Mouse (Mus musculus): ENCODE results near the gene Itga11. TPM values are rescaled to one million over a fixed set of nuclear protein-coding genes. Genes with fewer than 3 reads are reported as not detected.
"Not testable (repeated sequence)": the region's sequence is repeated elsewhere in the genome, so short reads cannot be mapped to it uniquely, and the experiment has no call there.

The Itga11 gene
- polyA plus RNA-seq, 1 experiment from 2014 or later: 2.8 TPM

DNA sequence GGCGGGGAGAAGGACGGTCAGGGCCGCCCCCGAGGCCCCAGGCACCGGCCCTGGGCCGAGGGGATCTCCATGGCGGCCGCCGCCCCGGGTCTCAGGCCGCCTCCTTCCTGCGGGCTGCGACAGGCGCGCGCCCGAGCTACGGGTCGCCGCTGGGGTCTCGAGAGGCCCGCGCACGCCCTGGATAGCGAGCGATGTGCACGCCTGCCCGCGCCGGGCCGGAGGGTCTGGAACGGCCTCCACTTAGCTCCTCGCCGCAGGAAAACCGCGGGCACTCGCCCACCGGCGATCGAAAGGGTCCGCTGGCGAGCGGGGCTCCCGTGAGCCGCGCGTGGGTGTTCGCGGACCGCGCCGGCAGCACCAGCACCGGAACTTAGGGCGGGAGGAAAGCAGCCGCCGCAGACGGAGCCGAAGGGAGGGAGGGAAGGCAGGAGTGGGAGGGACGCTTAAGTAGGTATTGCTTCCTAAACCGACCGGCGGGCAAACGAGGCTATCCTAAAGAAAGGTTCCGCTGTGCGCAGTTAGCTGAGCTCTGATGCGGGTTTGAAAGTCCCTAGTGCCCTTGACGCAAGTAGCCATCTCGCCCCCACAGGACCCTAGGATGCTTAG is 134.0 kb downstream of the Itga11 start, which contains the start of gene Fem1b:
Gene Fem1b, minus strand, starts transcription at position 419 of the 606 bp plus-strand sequence.
- peak within 1 kb of the TSS; percentile 77 for H3K4me2 ChIP-seq (ENCODE audit: low read depth, low read length, severe bottlenecking)
- ATAC-seq (replicated peaks; ENCODE audit: low FRiP score) (peak; percentile 95), DNase-seq (ENCODE audit: low spot score) (peak; percentile 93)
- peak within 1 kb of the TSS; percentile 96 for H3K27ac ChIP-seq (ENCODE audit: low read depth, low read length)
- WGBS: under 1% methylated on average over 66 of the region's 68 CpGs
- H3K36me3 ChIP-seq (ENCODE audit: control insufficient read depth, insufficient read depth, low read length): no peaks in the 10 kb centered on the region
- H3K27me3 ChIP-seq (ENCODE audit: control insufficient read depth, insufficient read depth, low read length): no peaks in the 10 kb centered on the region
- peak within 1 kb of the TSS; percentile 98 for H3K4me3 ChIP-seq (ENCODE audit: low read depth, low read length)
- peaks cover 8% of the 10 kb centered on the region for H3K4me1 ChIP-seq (replicated peaks; ENCODE audit: control insufficient read depth, insufficient read depth, low read length)
- no peaks in the 10 kb centered on the region for H3K9me3 ChIP-seq (ENCODE audit: control insufficient read depth, low read length)
- H3K9ac ChIP-seq (ENCODE audit: low read length): peak within 1 kb of the TSS; percentile 96

GRCm38 (mm10) chr9:62812216-62813049 is 134.8 kb downstream of the Itga11 start:
- peaks cover 8% of the 10 kb centered on the region for H3K4me1 ChIP-seq (replicated peaks; ENCODE audit: control insufficient read depth, insufficient read depth, low read length)
- no peaks in the 10 kb centered on the region for H3K27me3 ChIP-seq (ENCODE audit: control insufficient read depth, insufficient read depth, low read length)
- H3K9me3 ChIP-seq (ENCODE audit: control insufficient read depth, low read length): no peaks in the 10 kb centered on the region
- peak overlapping the region; percentile 77 for H3K4me2 ChIP-seq (ENCODE audit: low read depth, low read length, severe bottlenecking)
- DNase-seq (ENCODE audit: low spot score): no peak
- ATAC-seq (replicated peaks; ENCODE audit: low FRiP score): peak; percentile 20; the same call in 1 of the 2 replicates
- H3K9ac ChIP-seq (ENCODE audit: low read length): peak overlapping the region; percentile 96
- no peaks in the 10 kb centered on the region for H3K36me3 ChIP-seq (ENCODE audit: control insufficient read depth, insufficient read depth, low read length)
- H3K4me3 ChIP-seq (ENCODE audit: low read depth, low read length): peak overlapping the region; percentile 98
- WGBS: 10% methylated on average over 14 of the region's 14 CpGs
- peak overlapping the region; percentile 96 for H3K27ac ChIP-seq (ENCODE audit: low read depth, low read length)

- no peak for DNase-seq (ENCODE audit: low spot score)
- no peak for ATAC-seq (replicated peaks; ENCODE audit: low FRiP score)
- H3K9ac ChIP-seq (ENCODE audit: low read length): no peak overlapping the region
- no peak overlapping the region for H3K4me2 ChIP-seq (ENCODE audit: low read depth, low read length, severe bottlenecking)
- no peaks in the 10 kb centered on the region for H3K36me3 ChIP-seq (ENCODE audit: control insufficient read depth, insufficient read depth, low read length)
- H3K4me1 ChIP-seq (replicated peaks; ENCODE audit: control insufficient read depth, insufficient read depth, low read length): no peaks in the 10 kb centered on the region; the same call in 1 of the 2 replicates
- H3K9me3 ChIP-seq (ENCODE audit: control insufficient read depth, low read length): no peaks in the 10 kb centered on the region
- WGBS: 82% methylated on average over 2 of the region's 2 CpGs
- H3K27me3 ChIP-seq (ENCODE audit: control insufficient read depth, insufficient read depth, low read length): no peaks in the 10 kb centered on the region
- H3K27ac ChIP-seq (ENCODE audit: low read depth, low read length): no peak overlapping the region
- H3K4me3 ChIP-seq (ENCODE audit: low read depth, low read length): no peak overlapping the region
These were observed 137.1 kb downstream of the Itga11 start for GRCm38 (mm10) chr9:62814751-62815150.

DNA sequence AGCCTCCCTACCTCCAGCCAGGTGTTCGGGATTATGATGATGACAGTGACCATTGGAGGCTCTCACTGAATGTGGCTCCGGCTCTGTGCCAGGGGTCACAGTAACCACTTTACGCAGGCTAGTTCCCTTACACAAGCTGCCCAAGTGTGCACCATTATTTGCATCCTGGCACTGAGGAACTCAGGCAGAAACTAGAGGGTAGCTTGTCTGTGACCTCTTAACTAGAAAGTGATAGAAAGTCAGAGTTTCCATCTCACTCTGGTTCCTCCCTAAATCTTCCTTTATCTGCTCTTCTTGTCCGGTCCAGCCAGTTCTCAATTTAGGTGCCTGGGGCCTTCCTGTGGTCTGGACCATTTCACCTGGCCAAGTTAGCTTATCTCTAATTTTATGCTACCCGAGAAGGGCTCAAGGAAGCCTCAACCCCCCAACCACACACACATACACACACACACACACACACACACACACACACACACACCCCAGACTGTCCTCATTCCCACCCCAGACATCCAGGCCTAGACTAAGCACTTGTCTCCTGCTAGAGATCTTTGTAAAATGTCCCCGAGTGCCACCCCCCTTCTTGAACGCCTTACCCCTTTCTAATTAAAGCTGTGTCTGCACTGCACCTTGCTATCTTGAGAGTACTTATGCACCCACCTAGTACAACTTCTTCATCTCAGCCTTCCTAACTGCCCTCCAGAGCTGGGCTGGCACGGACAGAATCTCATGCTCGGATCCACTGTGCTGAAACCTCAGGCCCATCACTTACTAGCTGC is 138.9 kb downstream of the Itga11 start:
- Histone ChIP-seq H3K27ac (ENCODE audit: low read depth, low read length) (no peak overlapping the region), H3K36me3 (ENCODE audit: control insufficient read depth, insufficient read depth, low read length) (no peaks in the 10 kb centered on the region), H3K9ac (ENCODE audit: low read length) (no peak overlapping the region), H3K4me1 (replicated peaks; ENCODE audit: control insufficient read depth, insufficient read depth, low read length) (no peaks in the 10 kb centered on the region; the same call in 1 of the 2 replicates), H3K27me3 (ENCODE audit: control insufficient read depth, insufficient read depth, low read length) (no peaks in the 10 kb centered on the region), H3K4me2 (ENCODE audit: low read depth, low read length, severe bottlenecking) (no peak overlapping the region), H3K4me3 (ENCODE audit: low read depth, low read length) (no peak overlapping the region), H3K9me3 (ENCODE audit: control insufficient read depth, low read length) (no peaks in the 10 kb centered on the region)
- 86% methylated on average over 9 of the region's 9 CpGs for WGBS
- no peak for DNase-seq (ENCODE audit: low spot score)
- no peak for ATAC-seq (replicated peaks; ENCODE audit: low FRiP score)

- no peaks in the 10 kb centered on the region for H3K9me3 ChIP-seq (ENCODE audit: control insufficient read depth, low read length)
- WGBS: 70% methylated on average over 12 of the region's 12 CpGs
- no peak for ATAC-seq (replicated peaks; ENCODE audit: low FRiP score)
These were observed 139.5 kb downstream of the Itga11 start for GRCm38 (mm10) chr9:62817099-62817571.

DNA sequence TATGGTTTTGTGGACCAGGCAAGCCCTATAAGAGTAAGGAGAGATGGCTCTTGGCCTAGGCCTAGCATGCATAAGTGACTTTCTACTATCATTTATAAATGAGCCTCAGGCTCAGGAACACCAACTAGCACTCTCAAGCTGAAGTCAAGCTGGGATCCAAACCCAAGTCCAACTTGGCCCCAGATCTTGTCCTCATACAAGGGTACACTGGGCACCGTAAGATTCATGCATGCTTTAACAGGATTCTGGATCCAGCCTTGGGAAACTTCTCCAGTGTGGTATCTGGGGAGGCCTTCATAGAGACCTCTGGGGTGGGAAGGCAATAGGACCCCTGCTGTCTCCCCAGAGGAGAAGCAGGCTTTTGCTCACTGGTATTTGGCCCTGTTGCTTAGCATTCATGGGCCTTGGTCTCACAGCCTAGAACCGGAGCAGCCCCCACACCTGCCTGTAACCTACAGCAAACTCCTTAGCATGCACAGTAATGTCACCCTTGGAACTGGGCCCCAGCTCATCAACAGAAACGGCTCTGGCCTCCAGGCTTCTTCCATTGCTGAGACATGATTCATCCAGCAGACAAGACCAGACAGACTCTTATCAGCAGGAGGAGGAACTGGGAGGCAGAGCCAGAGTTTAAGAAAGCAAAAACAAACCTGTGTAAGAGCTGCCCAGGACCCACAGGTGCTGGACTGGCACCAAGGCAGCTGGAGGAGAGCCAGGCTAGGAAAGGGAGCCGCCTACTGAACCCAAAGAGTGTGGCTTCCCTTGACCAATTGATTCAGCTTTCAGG is 140.4 kb downstream of the Itga11 start:
- H3K4me3 ChIP-seq (ENCODE audit: low read depth, low read length): no peak overlapping the region
- no peak overlapping the region for H3K27ac ChIP-seq (ENCODE audit: low read depth, low read length)
- H3K4me2 ChIP-seq (ENCODE audit: low read depth, low read length, severe bottlenecking): no peak overlapping the region
- no peaks in the 10 kb centered on the region for H3K36me3 ChIP-seq (ENCODE audit: control insufficient read depth, insufficient read depth, low read length)
- ATAC-seq (replicated peaks; ENCODE audit: low FRiP score): no peak
- H3K27me3 ChIP-seq (ENCODE audit: control insufficient read depth, insufficient read depth, low read length): no peaks in the 10 kb centered on the region
- H3K9me3 ChIP-seq (ENCODE audit: control insufficient read depth, low read length): no peaks in the 10 kb centered on the region
- WGBS: 84% methylated on average over 4 of the region's 4 CpGs
- no peak for DNase-seq (ENCODE audit: low spot score)
- H3K9ac ChIP-seq (ENCODE audit: low read length): no peak overlapping the region
- no peaks in the 10 kb centered on the region for H3K4me1 ChIP-seq (replicated peaks; ENCODE audit: control insufficient read depth, insufficient read depth, low read length)

More at GRCm38 (mm10) chr9:62817099-62817571, 139.5 kb downstream of the Itga11 start:
- Histone ChIP-seq H3K4me3 (ENCODE audit: low read depth, low read length) (no peak overlapping the region), H3K4me2 (ENCODE audit: low read depth, low read length, severe bottlenecking) (no peak overlapping the region), H3K9ac (ENCODE audit: low read length) (no peak overlapping the region), H3K27me3 (ENCODE audit: control insufficient read depth, insufficient read depth, low read length) (no peaks in the 10 kb centered on the region), H3K36me3 (ENCODE audit: control insufficient read depth, insufficient read depth, low read length) (no peaks in the 10 kb centered on the region), H3K27ac (ENCODE audit: low read depth, low read length) (no peak overlapping the region), H3K4me1 (replicated peaks; ENCODE audit: control insufficient read depth, insufficient read depth, low read length) (no peaks in the 10 kb centered on the region; the same call in 1 of the 2 replicates)
- no peak for DNase-seq (ENCODE audit: low spot score)

DNA sequence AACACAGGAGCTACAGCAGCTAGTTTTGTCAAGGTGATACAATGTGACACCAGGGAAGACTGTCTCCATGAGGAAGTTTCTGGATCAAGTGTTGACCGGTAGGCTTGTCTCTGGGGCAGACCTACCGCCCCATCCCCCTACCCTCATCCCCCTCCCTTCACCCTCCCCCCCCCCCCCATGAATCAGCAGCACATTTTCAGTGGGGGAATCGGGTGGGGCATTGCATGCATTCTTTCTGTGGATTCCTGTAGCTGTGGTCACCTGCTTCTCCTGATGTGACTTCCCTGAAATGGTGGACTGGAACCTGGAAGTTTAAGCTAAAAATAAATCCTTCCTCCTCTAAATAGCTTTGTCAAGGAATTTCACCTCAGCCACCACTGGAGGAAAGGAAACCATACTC is 141.9 kb downstream of the Itga11 start:
- H3K9me3 ChIP-seq (ENCODE audit: control insufficient read depth, low read length): no peaks in the 10 kb centered on the region
- DNase-seq (ENCODE audit: low spot score): no peak

GRCm38 (mm10) chr9:62819910-62820309 is 142.3 kb downstream of the Itga11 start:
- DNase-seq (ENCODE audit: low spot score); H3K36me3 ChIP-seq (ENCODE audit: control insufficient read depth, insufficient read depth, low read length); H3K4me1 ChIP-seq (replicated peaks; ENCODE audit: control insufficient read depth, insufficient read depth, low read length); H3K9ac ChIP-seq (ENCODE audit: low read length); ATAC-seq (replicated peaks; ENCODE audit: low FRiP score); H3K27me3 ChIP-seq (ENCODE audit: control insufficient read depth, insufficient read depth, low read length); H3K27ac ChIP-seq (ENCODE audit: low read depth, low read length); H3K9me3 ChIP-seq (ENCODE audit: control insufficient read depth, low read length); H3K4me2 ChIP-seq (ENCODE audit: low read depth, low read length, severe bottlenecking); H3K4me3 ChIP-seq (ENCODE audit: low read depth, low read length): not testable (repeated sequence)
- WGBS: 85% methylated on average over 6 of the region's 6 CpGs

More for the DNA sequence above, 141.9 kb downstream of the Itga11 start:
- no peak for ATAC-seq (replicated peaks; ENCODE audit: low FRiP score)
- no peaks in the 10 kb centered on the region for H3K36me3 ChIP-seq (ENCODE audit: control insufficient read depth, insufficient read depth, low read length)
- no peak overlapping the region for H3K4me2 ChIP-seq (ENCODE audit: low read depth, low read length, severe bottlenecking)
- WGBS: 82% methylated on average over 3 of the region's 3 CpGs
- no peaks in the 10 kb centered on the region for H3K27me3 ChIP-seq (ENCODE audit: control insufficient read depth, insufficient read depth, low read length)
- H3K4me1 ChIP-seq (replicated peaks; ENCODE audit: control insufficient read depth, insufficient read depth, low read length): no peaks in the 10 kb centered on the region
- no peak overlapping the region for H3K27ac ChIP-seq (ENCODE audit: low read depth, low read length)
- H3K9ac ChIP-seq (ENCODE audit: low read length): no peak overlapping the region
- H3K4me3 ChIP-seq (ENCODE audit: low read depth, low read length): no peak overlapping the region

All from forebrain, embryonic 11.5 days (tissue).